Mouse (Mus musculus): ENCODE results near the gene Capza2. TPM values are rescaled to one million over a fixed set of nuclear protein-coding genes. Genes with fewer than 3 reads are reported as not detected.
A peak's percentile ranks its signal among the peaks of the same experiment; 100 is the strongest.

Capza2 gene
- total and polyA plus RNA-seq, 3 experiments, result 67.8 to 251 (median 84.7) TPM

- H3K79me2 ChIP-seq (ENCODE audit: control insufficient read depth, insufficient read depth, low read length, poor library complexity), result peaks cover 22% of the 10 kb centered on the region
- peak overlapping the region; percentile 38 for H3K9ac ChIP-seq (ENCODE audit: control insufficient read depth, low read depth, low read length, poor library complexity, severe bottlenecking)
- H3K27ac ChIP-seq (ENCODE audit: control insufficient read depth, low read depth, low read length), result peak overlapping the region; percentile 84
- peaks cover 12 to 31% of the 10 kb centered on the region in 2 experiments for H3K4me1 ChIP-seq (ENCODE audit: control insufficient read depth in 1 of 2, insufficient read depth in 2 of 2, low read length in 2 of 2)
- no peak for TF ChIP-seq CHD2 (IDR thresholded peaks at IDR 0.05; ENCODE audit: low read length)
- no peak for TF ChIP-seq SIN3A (IDR thresholded peaks at IDR 0.05; ENCODE audit: low read length)
- no peak for TF ChIP-seq MEF2A (IDR thresholded peaks at IDR 0.05; ENCODE audit: extremely low read depth, insufficient replicate concordance, low read depth, low read length, poor library complexity, severe bottlenecking)
- no peak for TF ChIP-seq GATA1 (IDR thresholded peaks at IDR 0.05; ENCODE audit: low read depth, low read length)
- no peak for TF ChIP-seq ZNF384 (IDR thresholded peaks at IDR 0.05; ENCODE audit: low read depth, low read length)
- no peak for TF ChIP-seq ZKSCAN1 (IDR thresholded peaks at IDR 0.05; ENCODE audit: low read depth, low read length)
- TF ChIP-seq NRF1 (IDR thresholded peaks at IDR 0.05; ENCODE audit: insufficient read depth, low read depth, low read length, poor library complexity, severe bottlenecking), result no peak
- TF ChIP-seq CHD1 (IDR thresholded peaks at IDR 0.05; ENCODE audit: low read depth, low read length), result no peak
- TF ChIP-seq UBTF (IDR thresholded peaks at IDR 0.05; ENCODE audit: borderline replicate concordance, insufficient read depth, low read depth, low read length), result no peak
- TF ChIP-seq MAZ (IDR thresholded peaks at IDR 0.05; ENCODE audit: low read depth, low read length), result no peak
- TF ChIP-seq ELF1 (IDR thresholded peaks at IDR 0.05; ENCODE audit: low read depth, low read length), result no peak
- no peak for TF ChIP-seq BHLHE40 (IDR thresholded peaks at IDR 0.05; ENCODE audit: borderline replicate concordance, low read depth, low read length)
- no peak for TF ChIP-seq TAL1 (IDR thresholded peaks at IDR 0.05; ENCODE audit: low read length)
- TF ChIP-seq NELFE (IDR thresholded peaks at IDR 0.05; ENCODE audit: low read depth, low read length), result no peak
- no peak for TF ChIP-seq USF1 (IDR thresholded peaks at IDR 0.05; ENCODE audit: low read depth, low read length)
- TF ChIP-seq E2F4 (IDR thresholded peaks at IDR 0.05; ENCODE audit: borderline replicate concordance, low read depth, low read length), result no peak
- TF ChIP-seq MAFK (IDR thresholded peaks at IDR 0.05; ENCODE audit: borderline replicate concordance, low read depth, low read length), result no peak
- no peaks in the 10 kb centered on the region for H3K27me3 ChIP-seq (ENCODE audit: control insufficient read depth in 1 of 2, insufficient read depth in 2 of 2, low read length in 2 of 2)
- DNase-seq (ENCODE audit: low read depth, low spot score), result peak; percentile 37
- H3K4me3 ChIP-seq (ENCODE audit: control insufficient read depth in 1 of 2, insufficient read depth in 1 of 2, low read depth in 2 of 2, low read length in 2 of 2), result peak overlapping the region; percentile 24 to 51; a peak in 3 of 4 replicates
- H3K36me3 ChIP-seq (ENCODE audit: control insufficient read depth in 1 of 2, insufficient read depth in 2 of 2, low read length in 2 of 2), result peaks cover 0 to 28% of the 10 kb centered on the region in 2 experiments; a peak in 2 of 4 replicates
- no peaks in the 10 kb centered on the region for H3K9me3 ChIP-seq (replicated peaks; ENCODE audit: insufficient read depth, low read length)
Observed at GRCm38 (mm10) chr6:17634992-17635391, 1.0 kb upstream of the Capza2 start.

GRCm38 (mm10) chr6:17636764-17637170 is 733 bp downstream of the Capza2 start:
- no peak overlapping the region; the same call in 1 of the 2 replicates for H3K27ac ChIP-seq (ENCODE audit: control insufficient read depth, low read depth, low read length)
- peak overlapping the region; percentile 35 to 73 for H3K4me3 ChIP-seq (ENCODE audit: control insufficient read depth in 1 of 2, insufficient read depth in 1 of 2, low read depth in 2 of 2, low read length in 2 of 2)
- H3K79me2 ChIP-seq (ENCODE audit: control insufficient read depth, insufficient read depth, low read length, poor library complexity), result peaks cover 30% of the 10 kb centered on the region
- H3K9me3 ChIP-seq (replicated peaks; ENCODE audit: insufficient read depth, low read length), result no peaks in the 10 kb centered on the region
- H3K27me3 ChIP-seq (ENCODE audit: control insufficient read depth in 1 of 2, insufficient read depth in 2 of 2, low read length in 2 of 2), result no peaks in the 10 kb centered on the region
- peak; percentile 94 for DNase-seq (ENCODE audit: low read depth, low spot score)
- peaks cover 4 to 36% of the 10 kb centered on the region in 2 experiments; a peak in 3 of 4 replicates for H3K36me3 ChIP-seq (ENCODE audit: control insufficient read depth in 1 of 2, insufficient read depth in 2 of 2, low read length in 2 of 2)
- H3K4me1 ChIP-seq (ENCODE audit: control insufficient read depth in 1 of 2, insufficient read depth in 2 of 2, low read length in 2 of 2), result peaks cover 17 to 31% of the 10 kb centered on the region in 2 experiments
- peak overlapping the region; percentile 61 for H3K9ac ChIP-seq (ENCODE audit: control insufficient read depth, low read depth, low read length, poor library complexity, severe bottlenecking)
- TF ChIP-seq GABPA (IDR thresholded peaks at IDR 0.05; ENCODE audit: low read depth, low read length), result no peak
- peak; percentile 90 for TF ChIP-seq ZMIZ1 (IDR thresholded peaks at IDR 0.05; ENCODE audit: low read depth, low read length)
- TF ChIP-seq POLR2A (IDR thresholded peaks at IDR 0.05; ENCODE audit: control insufficient read depth in 1 of 2, insufficient read depth in 1 of 2, low read depth in 1 of 2, low read length in 2 of 2, poor library complexity in 1 of 2), result peak; percentile 75 to 83; a peak in 3 of 4 replicates
- TF ChIP-seq TCF12 (IDR thresholded peaks at IDR 0.05; ENCODE audit: low read depth, low read length), result peak; percentile 54; the same call in 1 of the 2 replicates
- TF ChIP-seq EP300 (IDR thresholded peaks at IDR 0.05; ENCODE audit: low read depth in 1 of 2, low read length in 2 of 2), result peak in 1 of 2 experiments; percentile 27; a peak in 1 of 4 replicates
- TF ChIP-seq RCOR1 (IDR thresholded peaks at IDR 0.05; ENCODE audit: low read depth, low read length), result 0 out of 2 replicates have a peak, but pooled peaks have one; percentile 9
- no peak for TF ChIP-seq BHLHE40 (IDR thresholded peaks at IDR 0.05; ENCODE audit: borderline replicate concordance, low read depth, low read length)
- 0 out of 2 replicates have a peak, but pooled peaks have one; percentile 22 for TF ChIP-seq HCFC1 (IDR thresholded peaks at IDR 0.05; ENCODE audit: low read depth, low read length)
- TF ChIP-seq CHD2 (IDR thresholded peaks at IDR 0.05; ENCODE audit: low read length), result no peak
- TF ChIP-seq USF1 (IDR thresholded peaks at IDR 0.05; ENCODE audit: low read depth, low read length), result peak; percentile 79
- peak; percentile 79 for TF ChIP-seq NELFE (IDR thresholded peaks at IDR 0.05; ENCODE audit: low read depth, low read length)
- TF ChIP-seq POLR2AphosphoS2 (IDR thresholded peaks at IDR 0.05; ENCODE audit: low read length), result peak; percentile 84; the same call in 1 of the 2 replicates
- 0 out of 2 replicates have a peak, but pooled peaks have one; percentile 34 for TF ChIP-seq ETS1 (IDR thresholded peaks at IDR 0.05; ENCODE audit: low read depth, low read length)
- peak; percentile 63 for TF ChIP-seq MXI1 (IDR thresholded peaks at IDR 0.05; ENCODE audit: low read depth, low read length)
- peak; percentile 98 for TF ChIP-seq NRF1 (IDR thresholded peaks at IDR 0.05; ENCODE audit: insufficient read depth, low read depth, low read length, poor library complexity, severe bottlenecking)
- peak; percentile 46; the same call in 1 of the 2 replicates for TF ChIP-seq TBP (IDR thresholded peaks at IDR 0.05; ENCODE audit: low read depth, low read length)
- TF ChIP-seq ELF1 (IDR thresholded peaks at IDR 0.05; ENCODE audit: low read depth, low read length), result 0 out of 2 replicates have a peak, but pooled peaks have one; percentile 14
- TF ChIP-seq MAZ (IDR thresholded peaks at IDR 0.05; ENCODE audit: low read depth, low read length), result no peak
